Comparison of ENCODE assay signal across 16 mouse cellular contexts in genomic region chr4:126706630-126707438, GRCm38 (mm10). TPM values are rescaled to one million over a fixed set of nuclear protein-coding genes. Genes with fewer than 3 reads are reported as not detected.
DNase-seq lines count a peak whose midpoint lies in the region; ATAC-seq and TF ChIP-seq lines count a peak whose summit lies in the region.
"Had no signal": no experiment of that assay in that cellular context is flagged by ENCODE, and none has a peak within 500 bp of the region (broad histone marks: within the 10 kb centered on the region; RNA-seq: fewer than 3 reads in every experiment).

No protein-coding gene starts in this region.

- no peaks in the 10 kb centered on the region for H3K27me3 ChIP-seq in forebrain, embryonic 10.5 days (ENCODE audit: poor library complexity, severe bottlenecking)
- H3K27me3 ChIP-seq in forebrain, postnatal 0 days (ENCODE audit: insufficient read depth, low read length): no peaks in the 10 kb centered on the region
- H3K27me3 ChIP-seq in hindbrain, embryonic 14.5 days (ENCODE audit: control insufficient read depth, insufficient read depth, low read length): no peaks in the 10 kb centered on the region
- H3K27me3 ChIP-seq in midbrain, embryonic 15.5 days (replicated peaks): no peaks in the 10 kb centered on the region
- H3K27me3 ChIP-seq in heart, adult 2 months (ENCODE audit: control insufficient read depth, insufficient read depth, low read length): no peaks in the 10 kb centered on the region

- intact Hi-C loops in heart, adult 2 months (cut with DNase I): no loop called here

- no peak overlapping the region for H3K4me2 ChIP-seq in forebrain, postnatal 0 days (ENCODE audit: low read depth)
- H3K4me2 ChIP-seq in hindbrain, embryonic 14.5 days (replicated peaks): no peak overlapping the region
- H3K4me2 ChIP-seq in midbrain, embryonic 15.5 days: no peak overlapping the region

- no peak for ATAC-seq in forebrain, postnatal 0 days
- peak; percentile 68; the same call in 1 of the 2 replicates for ATAC-seq in hindbrain, embryonic 14.5 days (ENCODE audit: low FRiP score)
- peak; percentile 52; the same call in 1 of the 2 replicates for ATAC-seq in midbrain, embryonic 15.5 days (replicated peaks)
- ATAC-seq: intestine, postnatal 0 days had no signal

- H3K79me2 ChIP-seq in heart, adult 2 months (replicated peaks; ENCODE audit: control insufficient read depth, insufficient read depth, low read length): no peaks in the 10 kb centered on the region

- 62% methylated on average over 12 of the region's 12 CpGs for WGBS in forebrain, embryonic 10.5 days
- WGBS in forebrain, postnatal 0 days: 74% methylated on average over 12 of the region's 12 CpGs
- WGBS in hindbrain, embryonic 14.5 days: 33% methylated on average over 12 of the region's 12 CpGs
- 36% methylated on average over 12 of the region's 12 CpGs for WGBS in midbrain, embryonic 15.5 days
- WGBS in heart, adult 2 months: 82% methylated on average over 12 of the region's 12 CpGs

- DNase-seq in forebrain, embryonic 10.5 days (ENCODE audit: extremely low spot score, low spot score): peak; percentile 35
- DNase-seq in forebrain, postnatal 0 days: no peak
- DNase-seq in embryo, embryonic 9.5 days (ENCODE audit: extremely low spot score): peak; percentile 48
- DNase-seq in hindbrain, embryonic 14.5 days (ENCODE audit: low spot score): peak; percentile 27
- DNase-seq in urinary bladder, adult 18-20 months (ENCODE audit: low spot score in 2 of 2): no peak
- DNase-seq in heart, adult 9 months (ENCODE audit: low spot score in 2 of 2): no peak
- no peak for DNase-seq in heart, adult 2 months
- DNase-seq: adrenal gland, postnatal 10 days; gastrocnemius, postnatal 36 days; heart, postnatal 10 days; kidney, postnatal 36 days; lung, postnatal 4 days had no signal

- TF ChIP-seq EP300 in heart, adult 2 months (IDR thresholded peaks at IDR 0.05; ENCODE audit: insufficient read depth, low read depth, low read length): no peak

- no peak for TF ChIP-seq CTCF in forebrain, postnatal 0 days (IDR thresholded peaks at IDR 0.05; ENCODE audit: low read depth)
- no peak for TF ChIP-seq CTCF in heart, adult 2 months (IDR thresholded peaks at IDR 0.05)

- no peaks in the 10 kb centered on the region for H3K9me3 ChIP-seq in forebrain, embryonic 10.5 days
- no peaks in the 10 kb centered on the region for H3K9me3 ChIP-seq in forebrain, postnatal 0 days (ENCODE audit: low read length)
- no peaks in the 10 kb centered on the region for H3K9me3 ChIP-seq in hindbrain, embryonic 14.5 days (ENCODE audit: control insufficient read depth, low read length)
- H3K9me3 ChIP-seq in midbrain, embryonic 15.5 days: no peaks in the 10 kb centered on the region

- H3K9ac ChIP-seq in forebrain, postnatal 0 days: no peak overlapping the region
- H3K9ac ChIP-seq in hindbrain, embryonic 14.5 days: no peak overlapping the region
- H3K9ac ChIP-seq in midbrain, embryonic 15.5 days: no peak overlapping the region
- no peak overlapping the region for H3K9ac ChIP-seq in heart, adult 2 months (ENCODE audit: low read depth, low read length)

- H3K4me1 ChIP-seq in forebrain, embryonic 10.5 days: peaks cover 18% of the 10 kb centered on the region
- no peaks in the 10 kb centered on the region for H3K4me1 ChIP-seq in forebrain, postnatal 0 days (ENCODE audit: insufficient read depth)
- H3K4me1 ChIP-seq in hindbrain, embryonic 14.5 days (replicated peaks; ENCODE audit: control insufficient read depth, insufficient read depth, low read length): no peaks in the 10 kb centered on the region
- H3K4me1 ChIP-seq in midbrain, embryonic 15.5 days: peaks cover 5% of the 10 kb centered on the region; the same call in 1 of the 2 replicates
- no peaks in the 10 kb centered on the region for H3K4me1 ChIP-seq in heart, adult 2 months (ENCODE audit: control insufficient read depth, insufficient read depth, low read length)

- peak overlapping the region; percentile 4; the same call in 1 of the 2 replicates for H3K27ac ChIP-seq in forebrain, embryonic 10.5 days
- no peak overlapping the region for H3K27ac ChIP-seq in forebrain, postnatal 0 days (ENCODE audit: low read depth, low read length)
- H3K27ac ChIP-seq in hindbrain, embryonic 14.5 days: no peak overlapping the region
- H3K27ac ChIP-seq in midbrain, embryonic 15.5 days: no peak overlapping the region
- H3K27ac ChIP-seq in heart, adult 2 months: no peak overlapping the region

- H3K4me3 ChIP-seq in forebrain, embryonic 10.5 days: no peak overlapping the region
- no peak overlapping the region for H3K4me3 ChIP-seq in forebrain, postnatal 0 days (ENCODE audit: low read depth, low read length)
- H3K4me3 ChIP-seq in hindbrain, embryonic 14.5 days (replicated peaks; ENCODE audit: low read length): no peak overlapping the region
- no peak overlapping the region for H3K4me3 ChIP-seq in midbrain, embryonic 15.5 days
- no peak overlapping the region for H3K4me3 ChIP-seq in heart, adult 2 months

- peaks cover 89% of the 10 kb centered on the region for H3K36me3 ChIP-seq in forebrain, embryonic 10.5 days (replicated peaks)
- peaks cover 61% of the 10 kb centered on the region for H3K36me3 ChIP-seq in forebrain, postnatal 0 days (ENCODE audit: insufficient read depth)
- H3K36me3 ChIP-seq in hindbrain, embryonic 14.5 days (replicated peaks; ENCODE audit: control insufficient read depth, insufficient read depth): peaks cover 80% of the 10 kb centered on the region
- peaks cover 46% of the 10 kb centered on the region for H3K36me3 ChIP-seq in midbrain, embryonic 15.5 days (replicated peaks)
- no peaks in the 10 kb centered on the region; the same call in 1 of the 2 replicates for H3K36me3 ChIP-seq in heart, adult 2 months (ENCODE audit: control insufficient read depth, insufficient read depth, low read length)

- TF ChIP-seq POLR2A in heart, adult 2 months (IDR thresholded peaks at IDR 0.05; ENCODE audit: insufficient read depth, low read depth, low read length): no peak

RNA-seq across cellular contexts. Expression of gene Tfap2e, which starts 29.2 kb away (rescaled TPM):
- polyA plus RNA-seq in forebrain, embryonic 10.5 days (2016; fragmentation: Nextera tagmentation; extraction: Ambion mirVana): 0.06 TPM in 1 of 2 replicates, not detected in the other
- total RNA-seq in forebrain, postnatal 0 days (2014; rRNA removed): 1.1 TPM in 2 replicates
- 0.86 and 0.93 TPM in 2 replicates for polyA plus RNA-seq in forebrain, postnatal 0 days (2015; fragmentation: Nextera tagmentation; extraction: Ambion mirVana)
- polyA plus RNA-seq in hindbrain, embryonic 14.5 days (2014; fragmentation: Nextera tagmentation; extraction: Ambion mirVana): 0.48 and 0.54 TPM in 2 replicates
- polyA plus RNA-seq in midbrain, embryonic 15.5 days (2015; fragmentation: Nextera tagmentation; extraction: Ambion mirVana): 0.79 and 0.93 TPM in 2 replicates
- total RNA-seq in heart, adult 2 months (2021): not detected
- 0.12 TPM in 1 of 2 replicates, not detected in the other for polyA plus RNA-seq in heart, adult 2 months (2012; rRNA removed)
- total RNA-seq: adrenal gland, postnatal 10 days; gastrocnemius, postnatal 36 days; heart, postnatal 10 days; left cerebral cortex, postnatal 10 days had no signal
- polyA plus RNA-seq: intestine, postnatal 0 days; liver, embryonic 16.5 days had no signal

RNA-seq across cellular contexts. Expression of gene Psmb2, which starts 29.4 kb away (rescaled TPM):
- 588 and 605 TPM in 2 replicates for polyA plus RNA-seq in forebrain, embryonic 10.5 days (2016; fragmentation: Nextera tagmentation; extraction: Ambion mirVana)
- 185 and 187 TPM in 2 replicates for total RNA-seq in forebrain, postnatal 0 days (2014; rRNA removed)
- 497 and 510 TPM in 2 replicates for polyA plus RNA-seq in forebrain, postnatal 0 days (2015; fragmentation: Nextera tagmentation; extraction: Ambion mirVana)
- 432 and 451 TPM in 2 replicates for polyA plus RNA-seq in hindbrain, embryonic 14.5 days (2014; fragmentation: Nextera tagmentation; extraction: Ambion mirVana)
- polyA plus RNA-seq in midbrain, embryonic 15.5 days (2015; fragmentation: Nextera tagmentation; extraction: Ambion mirVana): 383 and 406 TPM in 2 replicates
- 100 to 1,000 TPM; 108 to 129 TPM for total RNA-seq in heart, adult 2 months (2021)
- 215 and 253 TPM in 2 replicates for polyA plus RNA-seq in heart, adult 2 months (2012; rRNA removed)

RNA-seq across cellular contexts. Expression of gene Ncdn, which starts 46.4 kb away (rescaled TPM):
- polyA plus RNA-seq in forebrain, embryonic 10.5 days (2016; fragmentation: Nextera tagmentation; extraction: Ambion mirVana): 36.6 and 36.9 TPM in 2 replicates
- 308 and 339 TPM in 2 replicates for total RNA-seq in forebrain, postnatal 0 days (2014; rRNA removed)
- polyA plus RNA-seq in forebrain, postnatal 0 days (2015; fragmentation: Nextera tagmentation; extraction: Ambion mirVana): 205 and 223 TPM in 2 replicates
- 116 and 123 TPM in 2 replicates for polyA plus RNA-seq in hindbrain, embryonic 14.5 days (2014; fragmentation: Nextera tagmentation; extraction: Ambion mirVana)
- polyA plus RNA-seq in midbrain, embryonic 15.5 days (2015; fragmentation: Nextera tagmentation; extraction: Ambion mirVana): 133 TPM in 2 replicates
- 10 to 100 TPM; 15.2 to 16.5 TPM for total RNA-seq in heart, adult 2 months (2021)
- polyA plus RNA-seq in heart, adult 2 months (2012; rRNA removed): 19.5 and 20.1 TPM in 2 replicates

RNA-seq across cellular contexts. Expression of gene AU040320, which starts 46.5 kb away (rescaled TPM):
- polyA plus RNA-seq in forebrain, embryonic 10.5 days (2016; fragmentation: Nextera tagmentation; extraction: Ambion mirVana): 20.9 and 23.7 TPM in 2 replicates
- total RNA-seq in forebrain, postnatal 0 days (2014; rRNA removed): 33.4 and 35.7 TPM in 2 replicates
- 27.4 and 33.5 TPM in 2 replicates for polyA plus RNA-seq in forebrain, postnatal 0 days (2015; fragmentation: Nextera tagmentation; extraction: Ambion mirVana)
- 37.3 and 42.6 TPM in 2 replicates for polyA plus RNA-seq in hindbrain, embryonic 14.5 days (2014; fragmentation: Nextera tagmentation; extraction: Ambion mirVana)
- polyA plus RNA-seq in midbrain, embryonic 15.5 days (2015; fragmentation: Nextera tagmentation; extraction: Ambion mirVana): 40.5 and 41.4 TPM in 2 replicates
- 10 to 100 TPM; 26.7 to 35.5 TPM for total RNA-seq in heart, adult 2 months (2021)
- 27.6 and 28.8 TPM in 2 replicates for polyA plus RNA-seq in heart, adult 2 months (2012; rRNA removed)

Comparison
In these comparisons a context has a peak if more than half of its experiments do, and no peak if none do; other contexts are left out.
1. DNase-seq: peak in forebrain, embryonic 10.5 days (single experiment), embryo, embryonic 9.5 days (single experiment) and hindbrain, embryonic 14.5 days (single experiment); none in forebrain, postnatal 0 days (single experiment), urinary bladder, adult 18-20 months (0 of 2), heart, adult 9 months (0 of 2) and heart, adult 2 months (0 of 2).